Mouse (Mus musculus): ENCODE data around the gene Got2.

Gene Got2

DNA sequence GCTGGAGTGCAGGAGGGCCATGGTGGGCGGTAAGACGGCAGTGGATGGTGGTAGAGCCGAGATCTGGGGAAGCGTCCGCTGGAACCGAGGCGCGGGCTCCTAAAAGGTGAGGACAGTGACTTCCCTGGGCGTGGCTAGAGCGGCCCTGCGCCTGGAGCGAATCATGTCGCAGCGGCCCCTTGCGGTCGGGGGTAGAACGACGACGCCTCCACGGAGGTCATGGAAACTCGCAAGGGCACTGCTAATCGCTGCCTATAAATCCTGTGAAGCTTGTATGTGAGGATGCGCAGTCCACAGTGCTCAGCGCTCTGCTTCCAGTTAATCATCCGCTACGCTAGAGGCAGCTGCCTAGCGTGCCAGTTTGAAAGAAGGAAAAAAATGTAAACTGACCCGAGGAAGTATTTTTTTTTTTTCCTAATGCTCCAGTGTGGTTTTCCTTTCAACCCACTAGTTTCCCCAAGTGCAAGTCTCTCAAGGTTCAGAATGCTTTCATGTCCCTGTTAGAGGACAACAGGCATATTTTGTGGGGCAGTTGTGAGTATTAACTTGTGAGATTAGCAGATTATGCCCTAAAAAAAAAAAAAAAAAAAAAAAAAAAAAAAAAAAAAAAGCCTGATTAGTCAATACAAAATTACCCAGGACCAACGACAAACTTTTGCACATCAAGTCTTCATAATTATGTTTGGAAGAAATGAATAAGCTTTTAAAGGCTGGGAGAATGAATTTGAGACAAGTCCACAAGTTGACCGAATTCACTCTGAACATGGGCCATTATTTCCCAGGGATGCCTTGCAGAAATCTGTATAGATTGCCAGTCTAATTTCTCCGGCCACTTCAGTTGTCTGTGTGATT lies at the start of gene Got2:
Got2 (minus strand) TSS at position 263 of the 852 bp plus-strand sequence.
- DNase-seq (ENCODE audit: low spot score in 2 of 2), result peak; percentile 92 to 95

GRCm38 (mm10) chr8:95932841-95933240 lies 44.5 kb upstream of the Got2 start:
- DNase-seq (ENCODE audit: low spot score in 2 of 2), result no peak

DNA sequence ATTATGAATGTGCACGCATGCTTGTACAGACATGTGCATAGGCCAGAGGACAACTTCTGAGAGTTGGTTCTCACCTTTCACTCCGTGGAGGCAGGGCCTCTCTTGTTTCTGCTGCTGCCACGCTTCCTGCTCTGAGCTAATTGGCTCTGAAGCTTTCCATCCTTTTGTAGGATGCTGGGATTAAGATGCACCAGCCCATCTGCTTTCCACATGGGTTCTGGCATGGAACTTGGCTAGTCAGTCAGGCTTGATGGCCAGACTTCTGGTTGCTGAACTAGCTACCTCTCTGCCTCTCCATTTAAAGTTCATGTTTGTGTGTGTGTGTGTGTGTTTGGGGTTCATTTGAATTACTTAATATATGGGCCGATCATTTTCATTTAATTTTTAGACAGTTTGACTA lies 41.5 kb upstream of the Got2 start:
- DNase-seq (ENCODE audit: low spot score in 2 of 2), result no peak

DNA sequence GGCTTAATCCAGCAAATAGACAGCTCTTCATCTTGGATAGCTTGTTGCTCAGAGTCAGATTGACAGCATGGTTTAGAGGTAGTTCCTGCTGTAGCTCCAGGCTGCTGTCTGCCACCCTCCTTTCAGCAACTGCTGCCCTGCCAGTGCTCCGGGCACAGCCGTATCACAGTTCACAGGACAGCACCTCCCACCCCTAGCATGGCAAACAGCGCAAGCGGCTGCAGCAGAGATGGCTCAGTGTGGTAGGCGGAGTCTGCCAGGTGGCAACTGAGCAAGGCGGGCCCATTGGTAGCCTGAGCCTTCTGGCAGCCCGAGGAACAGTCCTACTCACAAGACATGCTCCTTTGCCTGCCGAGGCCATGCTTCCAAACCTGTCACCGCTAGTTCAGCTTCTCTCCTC lies 27.8 kb upstream of the Got2 start:
- peak in 1 of 2 experiments; percentile 19 for DNase-seq (ENCODE audit: low spot score in 2 of 2)

DNA sequence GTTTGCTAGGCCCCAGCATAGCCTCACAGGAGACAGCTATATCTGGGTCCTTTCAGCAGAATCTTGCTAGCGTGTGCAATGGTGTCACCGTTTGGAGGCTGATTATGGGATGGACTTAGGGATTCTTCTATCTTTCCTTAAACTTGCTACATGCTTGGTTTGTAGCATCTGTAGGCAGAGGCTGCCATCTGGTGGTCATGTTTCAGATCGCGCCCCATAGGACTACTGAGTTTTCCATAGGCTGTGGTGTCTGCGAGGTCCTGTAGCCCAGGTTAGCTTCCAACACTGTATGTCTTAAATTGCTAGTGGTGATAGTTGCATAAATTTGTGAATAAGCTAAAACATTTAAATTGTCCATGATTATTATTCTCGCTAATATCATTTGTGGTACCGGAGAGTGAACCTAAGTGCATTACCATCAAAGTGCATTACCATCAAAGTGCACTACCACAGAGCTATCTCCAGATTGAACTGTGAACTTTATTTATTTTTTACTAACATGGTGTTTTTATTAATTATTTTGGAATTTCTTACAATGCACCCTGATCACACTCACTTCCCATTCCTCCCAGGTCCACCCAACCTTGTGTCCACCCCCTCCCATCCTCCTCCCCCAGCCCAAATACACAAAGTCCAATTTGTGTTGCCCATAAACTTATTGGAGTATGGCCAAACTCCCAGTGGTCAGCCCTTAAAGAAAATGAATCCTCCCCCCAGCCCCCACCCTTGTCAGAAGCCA lies 26.7 kb upstream of the Got2 start:
- DNase-seq (ENCODE audit: low spot score in 2 of 2), result peak; percentile 36 to 73

- no peak for DNase-seq (ENCODE audit: low spot score in 2 of 2)
These were observed 22.9 kb upstream of the Got2 start for GRCm38 (mm10) chr8:95911240-95911639.

GRCm38 (mm10) chr8:95907885-95908284 lies 19.5 kb upstream of the Got2 start:
- DNase-seq (ENCODE audit: low spot score in 2 of 2), result no peak

DNA sequence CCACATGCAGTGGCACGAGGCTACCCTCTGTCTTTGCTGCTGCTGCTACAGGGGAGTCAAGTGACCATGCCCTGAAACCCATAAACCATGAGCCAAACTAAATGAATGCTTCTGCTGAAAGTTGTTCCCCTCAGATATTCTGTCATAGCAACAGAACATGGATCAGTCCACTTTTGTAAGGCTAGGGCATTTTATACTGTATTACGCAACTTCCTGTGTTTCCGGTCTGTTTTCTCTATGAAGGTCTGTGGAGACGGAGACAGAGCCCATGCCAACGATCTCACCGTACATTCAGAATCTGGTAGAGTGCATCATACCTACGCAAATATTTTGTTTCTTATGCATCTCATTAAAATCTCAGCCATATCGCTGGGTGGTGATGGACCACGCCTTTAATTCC lies 18.4 kb upstream of the Got2 start:
- DNase-seq (ENCODE audit: low spot score in 2 of 2), result no peak

GRCm38 (mm10) chr8:95901864-95902263 lies 13.5 kb upstream of the Got2 start:
- DNase-seq (ENCODE audit: low spot score in 2 of 2), result no peak

- DNase-seq (ENCODE audit: low spot score in 2 of 2), result no peak
These were observed 5.4 kb upstream of the Got2 start for GRCm38 (mm10) chr8:95893701-95894100.

GRCm38 (mm10) chr8:95887578-95888284 lies 616 bp downstream of the Got2 start:
- peak; percentile 60 to 73 for DNase-seq (ENCODE audit: low spot score in 2 of 2)

GRCm38 (mm10) chr8:95886647-95887577 lies 1.4 kb downstream of the Got2 start:
- DNase-seq (ENCODE audit: low spot score in 2 of 2), result peak; percentile 17 to 35

GRCm38 (mm10) chr8:95885966-95886365 lies 2.4 kb downstream of the Got2 start:
- no peak for DNase-seq (ENCODE audit: low spot score in 2 of 2)

GRCm38 (mm10) chr8:95885271-95885841 lies 3.0 kb downstream of the Got2 start:
- DNase-seq (ENCODE audit: low spot score in 2 of 2), result no peak

DNA sequence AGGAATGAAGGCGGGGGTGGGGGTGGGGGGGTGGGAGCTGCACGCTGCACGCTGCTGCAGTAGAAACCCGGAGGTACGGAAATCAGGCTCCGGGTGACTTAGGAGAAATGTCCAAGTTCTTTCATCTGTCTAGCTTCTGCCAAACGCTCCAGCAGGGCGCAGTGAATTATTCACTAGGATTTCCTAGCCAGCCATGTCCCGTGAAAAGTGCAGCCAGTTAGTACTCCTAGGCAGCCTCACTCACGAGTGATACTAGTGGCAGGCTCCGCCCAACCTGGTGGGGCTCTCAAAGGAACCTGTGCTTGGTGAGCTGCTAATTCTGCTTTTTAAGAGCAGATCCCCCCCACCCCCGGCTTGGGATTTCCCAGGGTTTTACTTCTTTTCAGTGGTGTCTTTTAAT lies 3.9 kb downstream of the Got2 start:
- no peak for DNase-seq (ENCODE audit: low spot score in 2 of 2)

GRCm38 (mm10) chr8:95882191-95882590 lies 6.2 kb downstream of the Got2 start:
- DNase-seq (ENCODE audit: low spot score in 2 of 2), result no peak

DNA sequence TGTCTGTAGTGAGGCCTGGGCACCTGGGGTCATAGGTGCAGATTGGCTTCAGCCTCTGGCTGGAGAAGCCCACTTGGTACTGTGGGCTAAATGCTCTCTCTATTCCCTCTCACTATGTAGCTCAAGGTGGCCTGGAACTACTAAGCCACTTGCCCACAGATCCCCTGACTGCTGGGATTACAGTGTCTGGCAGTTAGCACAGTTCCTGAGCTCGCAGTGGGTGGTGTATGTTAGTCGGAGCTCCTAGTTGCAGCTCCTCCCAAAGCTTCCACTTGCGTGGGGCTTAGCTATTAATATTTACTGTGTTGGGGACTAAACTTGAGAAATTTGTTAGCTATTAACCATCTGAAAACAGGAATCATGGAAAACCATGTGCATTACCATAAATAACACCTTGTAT lies 6.8 kb downstream of the Got2 start:
- DNase-seq (ENCODE audit: low spot score in 2 of 2), result no peak

- DNase-seq (ENCODE audit: low spot score in 2 of 2), result no peak
These were observed 8.5 kb downstream of the Got2 start for GRCm38 (mm10) chr8:95879823-95880222.

- peak; percentile 42 to 74 for DNase-seq (ENCODE audit: low spot score in 2 of 2)
These were observed 10.0 kb downstream of the Got2 start for GRCm38 (mm10) chr8:95878176-95878962.

DNA sequence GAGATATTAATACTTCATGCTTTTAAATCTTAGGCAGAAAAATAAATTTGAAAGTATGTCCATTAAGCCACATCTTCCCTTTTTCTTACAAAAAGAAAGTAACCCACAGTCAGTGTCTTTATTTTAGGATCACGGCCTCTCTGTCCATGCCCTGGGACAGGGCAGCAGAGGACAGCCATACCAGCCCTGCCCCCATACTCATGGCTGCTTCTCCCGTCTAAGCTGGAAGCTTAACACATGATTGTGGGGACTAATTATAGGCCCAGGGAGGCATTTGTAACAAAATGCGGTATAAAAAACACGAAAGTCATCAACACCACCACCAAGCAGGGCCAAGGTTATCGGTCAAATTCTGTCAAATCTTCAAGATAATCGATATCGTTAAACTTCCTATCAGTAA lies 13.1 kb downstream of the Got2 start:
- DNase-seq (ENCODE audit: low spot score in 2 of 2), result no peak

Data from spleen, postnatal 10 days (tissue).